Mouse (Mus musculus): ENCODE results near the gene Zc2hc1b. TPM values are rescaled to one million over a fixed set of nuclear protein-coding genes. Genes with fewer than 3 reads are reported as not detected.

Gene Zc2hc1b
- total and polyA plus RNA-seq, 3 experiments = not detected

- ATAC-seq (ENCODE audit: extremely low read depth, insufficient number of reproducible peaks, low FRiP score, poor library complexity, severe bottlenecking) (no peak), DNase-seq (ENCODE audit: low spot score) (no peak)
- Histone ChIP-seq H3K4me1 (ENCODE audit: insufficient read depth, low read depth, low read length) (peaks cover 4% of the 10 kb centered on the region), H3K27me3 (ENCODE audit: insufficient read depth, low read length) (peaks cover 5% of the 10 kb centered on the region), H3K36me3 (replicated peaks) (no peaks in the 10 kb centered on the region), H3K9me3 (replicated peaks) (no peaks in the 10 kb centered on the region), H3K4me3 (ENCODE audit: low read depth, low read length) (no peak overlapping the region)
- TF ChIP-seq GATA2 (IDR thresholded peaks at IDR 0.05; ENCODE audit: borderline replicate concordance, low read depth, low read length) (no peak), GATA1 (IDR thresholded peaks at IDR 0.05; ENCODE audit: borderline replicate concordance, low read length) (no peak), TAL1 (conservative IDR thresholded peaks at IDR 0.05; ENCODE audit: low read depth, low read length) (no peak), POLR2AphosphoS5 (IDR thresholded peaks at IDR 0.05; ENCODE audit: insufficient replicate concordance, low read depth, low read length) (no peak), CTCF (IDR thresholded peaks at IDR 0.05; ENCODE audit: low read depth, low read length) (no peak)
Measured at GRCm38 (mm10) chr10:13212326-13212725, 34.5 kb upstream of the Zc2hc1b start.

DNA sequence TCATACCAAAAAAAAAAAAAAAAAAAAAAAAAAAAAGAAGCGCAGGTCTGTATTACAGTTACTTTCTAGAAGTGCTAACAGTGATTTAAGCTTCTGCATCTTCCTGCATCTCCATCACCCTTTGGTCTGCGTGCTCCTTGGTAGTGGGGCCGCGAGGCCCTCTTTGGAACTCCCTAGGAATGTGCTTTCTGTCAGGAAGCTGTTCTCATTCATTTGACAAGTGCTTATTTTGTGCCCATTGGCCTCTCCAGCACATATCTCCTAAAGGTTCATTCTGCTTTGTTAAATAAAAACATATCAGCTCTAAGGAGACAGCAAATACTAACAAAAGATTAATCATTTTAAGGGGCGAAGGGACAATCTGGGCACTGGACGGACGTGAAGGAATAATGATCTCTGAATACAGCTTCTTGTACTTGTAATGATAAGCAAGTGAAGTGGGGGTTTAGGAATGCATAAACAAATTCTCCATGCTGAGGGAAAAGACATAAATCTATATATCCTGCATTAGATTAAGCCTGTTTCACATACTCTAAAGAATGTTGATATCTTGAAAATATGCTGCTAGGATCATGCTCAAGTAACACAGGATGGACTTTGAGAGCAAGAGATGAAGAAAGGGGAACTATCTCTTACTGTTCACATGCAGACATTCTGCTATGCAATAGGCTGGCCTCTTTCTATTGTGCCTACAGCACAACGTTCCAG lies 32.3 kb upstream of the Zc2hc1b start:
- DNase-seq (ENCODE audit: low spot score) = no peak
- Histone ChIP-seq H3K36me3 (replicated peaks) (no peaks in the 10 kb centered on the region), H3K4me1 (ENCODE audit: insufficient read depth, low read depth, low read length) (no peaks in the 10 kb centered on the region), H3K4me3 (ENCODE audit: low read depth, low read length) (no peak overlapping the region), H3K9me3 (replicated peaks) (no peaks in the 10 kb centered on the region), H3K27me3 (ENCODE audit: insufficient read depth, low read length) (peaks cover 5% of the 10 kb centered on the region)
- TF ChIP-seq POLR2AphosphoS5 (IDR thresholded peaks at IDR 0.05; ENCODE audit: insufficient replicate concordance, low read depth, low read length) (no peak), CTCF (IDR thresholded peaks at IDR 0.05; ENCODE audit: low read depth, low read length) (no peak), GATA2 (IDR thresholded peaks at IDR 0.05; ENCODE audit: borderline replicate concordance, low read depth, low read length) (no peak), GATA1 (IDR thresholded peaks at IDR 0.05; ENCODE audit: borderline replicate concordance, low read length) (no peak), TAL1 (conservative IDR thresholded peaks at IDR 0.05; ENCODE audit: low read depth, low read length) (no peak)
- no peak for ATAC-seq (ENCODE audit: extremely low read depth, insufficient number of reproducible peaks, low FRiP score, poor library complexity, severe bottlenecking)

DNA sequence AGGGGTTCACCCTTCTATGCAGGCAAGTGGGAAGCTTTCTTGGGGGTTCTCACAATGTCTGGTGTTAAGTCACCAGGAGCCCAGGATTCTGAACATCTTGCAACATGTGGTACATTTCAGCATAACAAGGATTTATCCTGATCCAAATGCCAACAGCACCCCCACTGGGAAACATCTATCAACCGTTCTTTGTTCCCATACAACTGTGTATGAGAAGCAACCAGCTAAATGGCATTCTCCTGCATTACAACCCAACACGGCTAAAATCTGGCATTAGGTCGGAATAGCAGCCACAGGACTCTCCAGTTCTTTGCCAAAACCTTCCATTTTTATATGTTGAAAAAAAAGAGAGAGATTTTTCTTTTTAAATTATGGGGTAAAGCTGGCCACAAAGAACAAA lies 31.7 kb upstream of the Zc2hc1b start:
- ATAC-seq (ENCODE audit: extremely low read depth, insufficient number of reproducible peaks, low FRiP score, poor library complexity, severe bottlenecking) (no peak), DNase-seq (ENCODE audit: low spot score) (no peak)
- no peaks in the 10 kb centered on the region for H3K9me3 ChIP-seq (replicated peaks)
- H3K4me3 ChIP-seq (ENCODE audit: low read depth, low read length) = no peak overlapping the region
- no peaks in the 10 kb centered on the region for H3K36me3 ChIP-seq (replicated peaks)
- H3K4me1 ChIP-seq (ENCODE audit: insufficient read depth, low read depth, low read length) = no peaks in the 10 kb centered on the region
- H3K27me3 ChIP-seq (ENCODE audit: insufficient read depth, low read length) = peaks cover 5% of the 10 kb centered on the region
- TF ChIP-seq CTCF (IDR thresholded peaks at IDR 0.05; ENCODE audit: low read depth, low read length) = no peak
- no peak for TF ChIP-seq GATA1 (IDR thresholded peaks at IDR 0.05; ENCODE audit: borderline replicate concordance, low read length)
- no peak for TF ChIP-seq TAL1 (conservative IDR thresholded peaks at IDR 0.05; ENCODE audit: low read depth, low read length)

DNA sequence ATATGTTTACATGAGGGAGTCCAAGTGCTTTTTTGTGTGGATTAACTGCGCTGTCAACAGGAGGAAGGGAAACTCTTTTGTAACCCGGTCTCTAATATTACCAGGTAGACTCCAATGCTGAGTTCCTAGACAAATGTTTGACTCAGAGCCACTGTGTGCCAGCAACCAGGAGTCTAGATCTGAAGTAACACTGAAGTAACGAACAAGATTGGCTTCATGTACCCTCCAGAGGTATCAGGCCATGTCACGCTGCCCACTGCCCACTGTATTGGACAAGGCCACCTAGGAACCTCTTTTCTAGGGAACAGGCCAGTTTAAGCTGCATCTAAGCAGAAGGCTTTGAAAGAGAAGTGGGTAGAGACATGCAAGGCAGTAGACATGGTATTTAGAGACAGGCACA lies 31.2 kb upstream of the Zc2hc1b start:
- DNase-seq (ENCODE audit: low spot score) (no peak), ATAC-seq (ENCODE audit: extremely low read depth, insufficient number of reproducible peaks, low FRiP score, poor library complexity, severe bottlenecking) (no peak)
- no peaks in the 10 kb centered on the region for H3K9me3 ChIP-seq (replicated peaks)
- H3K27me3 ChIP-seq (ENCODE audit: insufficient read depth, low read length) = peaks cover 5% of the 10 kb centered on the region
- no peak for TF ChIP-seq TAL1 (conservative IDR thresholded peaks at IDR 0.05; ENCODE audit: low read depth, low read length)
- TF ChIP-seq GATA2 (IDR thresholded peaks at IDR 0.05; ENCODE audit: borderline replicate concordance, low read depth, low read length) = no peak
- no peak for TF ChIP-seq GATA1 (IDR thresholded peaks at IDR 0.05; ENCODE audit: borderline replicate concordance, low read length)
- TF ChIP-seq CTCF (IDR thresholded peaks at IDR 0.05; ENCODE audit: low read depth, low read length) = no peak
- no peak for TF ChIP-seq POLR2AphosphoS5 (IDR thresholded peaks at IDR 0.05; ENCODE audit: insufficient replicate concordance, low read depth, low read length)
- H3K4me1 ChIP-seq (ENCODE audit: insufficient read depth, low read depth, low read length) = no peaks in the 10 kb centered on the region
- H3K36me3 ChIP-seq (replicated peaks) = no peaks in the 10 kb centered on the region
- no peak overlapping the region for H3K4me3 ChIP-seq (ENCODE audit: low read depth, low read length)

- no peak for ATAC-seq (ENCODE audit: extremely low read depth, insufficient number of reproducible peaks, low FRiP score, poor library complexity, severe bottlenecking)
- no peak for TF ChIP-seq GATA2 (IDR thresholded peaks at IDR 0.05; ENCODE audit: borderline replicate concordance, low read depth, low read length)
- no peak for TF ChIP-seq GATA1 (IDR thresholded peaks at IDR 0.05; ENCODE audit: borderline replicate concordance, low read length)
- TF ChIP-seq TAL1 (conservative IDR thresholded peaks at IDR 0.05; ENCODE audit: low read depth, low read length) = no peak
- no peak for TF ChIP-seq CTCF (IDR thresholded peaks at IDR 0.05; ENCODE audit: low read depth, low read length)
- no peak for TF ChIP-seq POLR2AphosphoS5 (IDR thresholded peaks at IDR 0.05; ENCODE audit: insufficient replicate concordance, low read depth, low read length)
- Histone ChIP-seq H3K36me3 (replicated peaks) (no peaks in the 10 kb centered on the region), H3K4me3 (ENCODE audit: low read depth, low read length) (no peak overlapping the region), H3K27me3 (ENCODE audit: insufficient read depth, low read length) (peaks cover 5% of the 10 kb centered on the region), H3K9me3 (replicated peaks) (no peaks in the 10 kb centered on the region), H3K4me1 (ENCODE audit: insufficient read depth, low read depth, low read length) (no peaks in the 10 kb centered on the region)
- DNase-seq (ENCODE audit: low spot score) = no peak
Measured at GRCm38 (mm10) chr10:13201741-13202293, 24.0 kb upstream of the Zc2hc1b start.

GRCm38 (mm10) chr10:13200862-13201261 lies 23.0 kb upstream of the Zc2hc1b start:
- Histone ChIP-seq H3K4me1 (ENCODE audit: insufficient read depth, low read depth, low read length) (no peaks in the 10 kb centered on the region), H3K4me3 (ENCODE audit: low read depth, low read length) (no peak overlapping the region), H3K9me3 (replicated peaks) (no peaks in the 10 kb centered on the region), H3K36me3 (replicated peaks) (no peaks in the 10 kb centered on the region), H3K27me3 (ENCODE audit: insufficient read depth, low read length) (peaks cover 5% of the 10 kb centered on the region)
- TF ChIP-seq GATA1 (IDR thresholded peaks at IDR 0.05; ENCODE audit: borderline replicate concordance, low read length) = no peak
- TF ChIP-seq GATA2 (IDR thresholded peaks at IDR 0.05; ENCODE audit: borderline replicate concordance, low read depth, low read length) = no peak
- TF ChIP-seq TAL1 (conservative IDR thresholded peaks at IDR 0.05; ENCODE audit: low read depth, low read length) = no peak
- no peak for TF ChIP-seq CTCF (IDR thresholded peaks at IDR 0.05; ENCODE audit: low read depth, low read length)
- TF ChIP-seq POLR2AphosphoS5 (IDR thresholded peaks at IDR 0.05; ENCODE audit: insufficient replicate concordance, low read depth, low read length) = no peak
- DNase-seq (ENCODE audit: low spot score) (no peak), ATAC-seq (ENCODE audit: extremely low read depth, insufficient number of reproducible peaks, low FRiP score, poor library complexity, severe bottlenecking) (no peak)

All from G1E (cell line).